Mouse (Mus musculus) liver, postnatal 0 days (tissue): ENCODE measurements at regions not wholly inside any gene's neighbourhood (a gene's known extent, or its start where the extent isn't known, plus 50 kb on each side); places are given as distances from the start of the nearest gene placed in this dataset.

Experiments
- ATAC-seq: fragments of 200-750 bp; cut with Nextera tagmentation; 2 replicates; pipeline ENCODE4 v1.8.0; 2017; ENCODE audit warnings: mild to moderate bottlenecking, moderate library complexity
- DNase-seq: peaks from one replicate; pipeline ENCODE4 v3.0.0-alpha.2; 2016
- H3K27ac ChIP-seq: fragments of 300-500 bp; sonication (generic); 2 replicates; pipeline ENCODE4 v1.5.1; 2014; ENCODE audit warnings: antibody characterized with exemption, moderate library complexity, mild to moderate bottlenecking, low read depth
- H3K27me3 ChIP-seq: fragments of 300-500 bp; sonication (generic); 2 replicates; pipeline ENCODE4 v1.6.1; 2014; ENCODE audit warnings: low read length, control low read depth, mixed read lengths; ENCODE audit not compliant: insufficient read depth
- H3K36me3 ChIP-seq: fragments of 300-500 bp; sonication (generic); replicated peaks from 2 replicates; pipeline ENCODE4 v1.6.1; 2014; ENCODE audit warnings: mild to moderate bottlenecking, control low read depth, low read length, moderate library complexity, mixed read lengths; ENCODE audit not compliant: insufficient read depth
- H3K4me1 ChIP-seq: fragments of 300-500 bp; sonication (generic); 2 replicates; pipeline ENCODE4 v1.6.1; 2014; ENCODE audit warnings: antibody characterized with exemption, mild to moderate bottlenecking, control low read depth; ENCODE audit not compliant: insufficient read depth
- H3K4me2 ChIP-seq: fragments of 300-500 bp; sonication (generic); 2 replicates; pipeline ENCODE4 v1.6.1; 2014; ENCODE audit warnings: low read depth, mild to moderate bottlenecking, low read length, moderate library complexity, mixed read lengths
- H3K4me3 ChIP-seq: fragments of 300-500 bp; sonication (generic); 2 replicates; pipeline ENCODE4 v1.5.1; 2014; ENCODE audit warnings: low read depth, low read length
- H3K9ac ChIP-seq: fragments of 300-500 bp; sonication (generic); replicated peaks from 2 replicates; pipeline ENCODE4 v1.6.1; 2014; ENCODE audit warnings: mild to moderate bottlenecking, moderate library complexity
- H3K9me3 ChIP-seq: fragments of 300-500 bp; sonication (generic); 2 replicates; pipeline ENCODE4 v1.6.1; 2016; ENCODE audit warnings: mild to moderate bottlenecking, control low read depth, low read length, mixed read lengths
- CTCF ChIP-seq: sonication (generic); IDR thresholded peaks from 2 replicates; pipeline ENCODE4 v1.5.1; 2016; ENCODE audit warnings: antibody characterized with exemption, low read depth
- EP300 ChIP-seq: IDR thresholded peaks from 2 replicates; pipeline ENCODE4 v1.6.1; 2016; ENCODE audit warnings: antibody characterized with exemption, low read depth, mild to moderate bottlenecking
- WGBS: fragments of 180-500 bp; shearing (Covaris S2); extraction: QIAGEN DNeasy Blood & Tissue Kit; methylation state at CpG from one replicate; pipeline ENCODE4 v1.1.7; 2014; ENCODE audit not compliant: insufficient replicate concordance; 5-methylcytosine and 5-hydroxymethylcytosine counted together

GRCm38 (mm10) chr8:28580821-28581220 is 1133.4 kb downstream of the Poteg start:
- DNase-seq (no peak), ATAC-seq (no peak)
- no peak for TF ChIP-seq CTCF
- WGBS, result 92% methylated on average over 2 of the region's 2 CpGs
- H3K27me3 ChIP-seq, result no peaks in the 10 kb centered on the region
- no peaks in the 10 kb centered on the region for H3K4me1 ChIP-seq
- no peaks in the 10 kb centered on the region for H3K36me3 ChIP-seq
- H3K9me3 ChIP-seq, result no peaks in the 10 kb centered on the region
- no peak overlapping the region for H3K9ac ChIP-seq
- no peak overlapping the region for H3K4me2 ChIP-seq
- H3K27ac ChIP-seq, result no peak overlapping the region
- no peak overlapping the region for H3K4me3 ChIP-seq

GRCm38 (mm10) chr8:28589999-28590398 is 1142.5 kb downstream of the Poteg start:
- H3K27ac ChIP-seq, result no peak overlapping the region
- TF ChIP-seq EP300 (no peak), CTCF (no peak)
- no peaks in the 10 kb centered on the region for H3K27me3 ChIP-seq
- ATAC-seq, result no peak
- H3K36me3 ChIP-seq, result no peaks in the 10 kb centered on the region
- H3K9ac ChIP-seq, result no peak overlapping the region
- DNase-seq, result no peak
- no peaks in the 10 kb centered on the region for H3K4me1 ChIP-seq
- no peak overlapping the region for H3K4me2 ChIP-seq
- H3K9me3 ChIP-seq, result no peaks in the 10 kb centered on the region
- no peak overlapping the region for H3K4me3 ChIP-seq

DNA sequence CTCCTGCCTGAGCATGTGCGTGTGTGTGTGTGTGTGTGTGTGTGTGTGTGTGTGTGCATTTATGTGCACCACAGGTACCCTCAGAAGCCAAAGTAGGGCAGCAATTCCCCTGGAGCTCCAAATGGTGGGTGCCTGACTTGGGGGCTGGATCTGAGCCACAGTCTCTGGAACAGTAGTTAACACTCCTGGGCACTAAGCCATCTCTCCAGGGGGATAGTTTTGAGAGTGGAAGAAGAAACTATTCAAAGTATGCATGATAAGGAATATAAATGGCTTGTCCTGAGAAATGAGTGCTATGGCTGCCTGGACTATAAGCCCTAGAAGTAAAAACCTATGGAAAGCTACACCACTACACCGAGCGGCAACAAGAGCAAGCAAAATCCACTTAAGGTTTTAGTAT is 1145.8 kb downstream of the Poteg start:
- 78% methylated on average over 3 of the region's 3 CpGs for WGBS
- no peak overlapping the region for H3K9ac ChIP-seq
- DNase-seq, result no peak
- H3K4me3 ChIP-seq, result no peak overlapping the region
- H3K4me2 ChIP-seq, result no peak overlapping the region
- ATAC-seq, result no peak
- H3K36me3 ChIP-seq, result no peaks in the 10 kb centered on the region
- no peak for TF ChIP-seq CTCF
- TF ChIP-seq EP300, result no peak
- no peak overlapping the region for H3K27ac ChIP-seq
- no peaks in the 10 kb centered on the region for H3K4me1 ChIP-seq
- H3K27me3 ChIP-seq, result no peaks in the 10 kb centered on the region
- no peaks in the 10 kb centered on the region for H3K9me3 ChIP-seq

- DNase-seq (no peak), ATAC-seq (no peak)
- no peak overlapping the region for H3K4me2 ChIP-seq
- H3K4me1 ChIP-seq, result no peaks in the 10 kb centered on the region
- H3K9me3 ChIP-seq, result no peaks in the 10 kb centered on the region
- no peak overlapping the region for H3K9ac ChIP-seq
- WGBS, result 49% methylated on average over 12 of the region's 12 CpGs
- TF ChIP-seq EP300, result no peak
- no peak for TF ChIP-seq CTCF
- H3K36me3 ChIP-seq, result no peaks in the 10 kb centered on the region
- no peak overlapping the region for H3K4me3 ChIP-seq
- H3K27me3 ChIP-seq, result no peaks in the 10 kb centered on the region
- no peak overlapping the region for H3K27ac ChIP-seq
Measured at GRCm38 (mm10) chr8:28594191-28594590, 1146.7 kb downstream of the Poteg start.

- 38% methylated on average over 8 of the region's 8 CpGs for WGBS
- no peaks in the 10 kb centered on the region for H3K36me3 ChIP-seq
- no peaks in the 10 kb centered on the region for H3K27me3 ChIP-seq
- H3K4me2 ChIP-seq, result no peak overlapping the region
- TF ChIP-seq CTCF, result no peak
- TF ChIP-seq EP300, result no peak
- H3K27ac ChIP-seq, result no peak overlapping the region
- H3K9ac ChIP-seq, result no peak overlapping the region
- no peaks in the 10 kb centered on the region for H3K9me3 ChIP-seq
- DNase-seq, result no peak
- H3K4me3 ChIP-seq, result no peak overlapping the region
- H3K4me1 ChIP-seq, result no peaks in the 10 kb centered on the region
- no peak for ATAC-seq
Measured at GRCm38 (mm10) chr8:28594606-28595005, 1147.1 kb downstream of the Poteg start.

GRCm38 (mm10) chr8:28595880-28596279 is 1148.4 kb downstream of the Poteg start:
- H3K27ac ChIP-seq, result no peak overlapping the region
- no peaks in the 10 kb centered on the region for H3K4me1 ChIP-seq
- no peaks in the 10 kb centered on the region for H3K9me3 ChIP-seq
- ATAC-seq (no peak), DNase-seq (no peak)
- H3K9ac ChIP-seq, result no peak overlapping the region
- H3K4me3 ChIP-seq, result no peak overlapping the region
- TF ChIP-seq EP300, result no peak
- no peak for TF ChIP-seq CTCF
- no peak overlapping the region for H3K4me2 ChIP-seq
- no peaks in the 10 kb centered on the region for H3K27me3 ChIP-seq
- WGBS, result 85% methylated on average over 5 of the region's 5 CpGs
- no peaks in the 10 kb centered on the region for H3K36me3 ChIP-seq
